14 mouse cellular contexts compared by ENCODE assay signal in the genomic region with DNA sequence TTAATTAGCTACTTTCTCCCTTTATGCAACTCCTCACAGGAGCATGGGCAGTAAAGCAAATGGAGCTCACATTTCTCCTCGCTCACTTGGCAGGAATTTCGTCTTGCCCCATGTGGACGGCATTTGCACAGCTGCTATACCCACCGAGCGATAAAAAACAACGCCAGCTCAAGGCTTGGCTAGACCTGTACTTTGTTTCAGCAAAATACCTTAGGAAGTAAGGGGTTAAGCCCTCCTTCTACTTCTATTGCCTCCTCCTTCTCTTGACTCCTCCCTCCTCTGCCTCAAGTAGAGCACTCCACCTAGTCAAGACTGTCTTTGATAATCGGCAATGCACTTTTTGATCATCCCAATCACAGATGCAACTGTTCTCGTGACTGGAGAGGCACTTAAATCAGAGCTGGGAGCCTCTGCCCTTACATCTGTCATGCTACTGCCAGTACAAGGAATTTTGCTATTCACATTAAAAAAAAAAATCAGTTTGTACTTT.
A peak's percentile ranks its signal among the peaks of the same experiment; 100 is the strongest.
DNase-seq lines count a peak whose midpoint lies in the region; ATAC-seq lines count a peak whose summit lies in the region.
"Had no signal": no experiment of that assay in that cellular context is flagged by ENCODE, and none has a peak within 500 bp of the region (broad histone marks: within the 10 kb centered on the region; RNA-seq: fewer than 3 reads in every experiment).

No protein-coding gene starts in this region.

- H3K27ac ChIP-seq in midbrain, embryonic 13.5 days = peak overlapping the region; percentile 30
- H3K27ac ChIP-seq in midbrain, embryonic 10.5 days (replicated peaks) = no peak overlapping the region; the same call in 1 of the 2 replicates
- no peak overlapping the region for H3K27ac ChIP-seq in hindbrain, embryonic 16.5 days (ENCODE audit: low read depth, low read length)
- H3K27ac ChIP-seq: limb, embryonic 12.5 days had no signal

- no peaks in the 10 kb centered on the region for H3K36me3 ChIP-seq in midbrain, embryonic 13.5 days
- no peaks in the 10 kb centered on the region for H3K36me3 ChIP-seq in midbrain, embryonic 10.5 days
- no peaks in the 10 kb centered on the region for H3K36me3 ChIP-seq in hindbrain, embryonic 16.5 days (ENCODE audit: control insufficient read depth, insufficient read depth, low read length)
- H3K36me3 ChIP-seq: limb, embryonic 12.5 days had no signal

- peaks cover 47% of the 10 kb centered on the region for H3K4me1 ChIP-seq in midbrain, embryonic 13.5 days (replicated peaks)
- H3K4me1 ChIP-seq in midbrain, embryonic 10.5 days = peaks cover 33% of the 10 kb centered on the region
- H3K4me1 ChIP-seq in hindbrain, embryonic 16.5 days (ENCODE audit: control insufficient read depth, insufficient read depth, low read depth, low read length) = peaks cover 18% of the 10 kb centered on the region

- H3K4me3 ChIP-seq in midbrain, embryonic 13.5 days (replicated peaks) = no peak overlapping the region
- no peak overlapping the region for H3K4me3 ChIP-seq in midbrain, embryonic 10.5 days
- no peak overlapping the region for H3K4me3 ChIP-seq in hindbrain, embryonic 16.5 days (ENCODE audit: low read length)
- H3K4me3 ChIP-seq: limb, embryonic 12.5 days had no signal

- 61% methylated on average over 8 of the region's 8 CpGs for WGBS in midbrain, embryonic 13.5 days
- 78% methylated on average over 8 of the region's 8 CpGs for WGBS in midbrain, embryonic 10.5 days
- WGBS in hindbrain, embryonic 16.5 days = 48% methylated on average over 8 of the region's 8 CpGs

- ATAC-seq in midbrain, embryonic 13.5 days = peak; percentile 62
- 0 out of 2 replicates have a peak, but pooled peaks have one; percentile 2 for ATAC-seq in hindbrain, embryonic 16.5 days

- H3K27me3 ChIP-seq in midbrain, embryonic 13.5 days = no peaks in the 10 kb centered on the region
- H3K27me3 ChIP-seq in midbrain, embryonic 10.5 days (ENCODE audit: low read depth, poor library complexity, severe bottlenecking) = no peaks in the 10 kb centered on the region; the same call in 1 of the 2 replicates
- no peaks in the 10 kb centered on the region for H3K27me3 ChIP-seq in hindbrain, embryonic 16.5 days (replicated peaks; ENCODE audit: control insufficient read depth, insufficient read depth, low read length)
- H3K27me3 ChIP-seq: limb, embryonic 12.5 days had no signal

- DNase-seq in heart, adult 11 months = peak; percentile 22
- DNase-seq in heart, adult 9 months (ENCODE audit: low spot score in 2 of 2) = no peak
- no peak for DNase-seq in midbrain, embryonic 10.5 days (ENCODE audit: low spot score)
- no peak for DNase-seq in testis, postnatal 14 days (ENCODE audit: low spot score)
- no peak for DNase-seq in left cerebral cortex, adult 8-10 months (ENCODE audit: low spot score in 2 of 2)
- DNase-seq in testis, postnatal 10 days (ENCODE audit: low spot score) = no peak
- DNase-seq: cerebellum, adult 2 months; heart, postnatal 36 days; kidney, adult 8-10 months; lung, postnatal 36 days; right cerebral cortex, adult 18-20 months had no signal

- no peaks in the 10 kb centered on the region for H3K9me3 ChIP-seq in midbrain, embryonic 13.5 days
- H3K9me3 ChIP-seq in midbrain, embryonic 10.5 days (replicated peaks) = 0 out of 2 replicates have a peak, but pooled peaks cover 4% of the 10 kb centered on the region
- peaks cover 3% of the 10 kb centered on the region; the same call in 1 of the 2 replicates for H3K9me3 ChIP-seq in hindbrain, embryonic 16.5 days (ENCODE audit: control insufficient read depth, low read length)
- H3K9me3 ChIP-seq: limb, embryonic 12.5 days had no signal

- H3K4me2 ChIP-seq in midbrain, embryonic 13.5 days (replicated peaks) = no peak overlapping the region
- H3K4me2 ChIP-seq in hindbrain, embryonic 16.5 days (ENCODE audit: low read length) = no peak overlapping the region
- H3K4me2 ChIP-seq: limb, embryonic 12.5 days had no signal

- no peak overlapping the region for H3K9ac ChIP-seq in midbrain, embryonic 13.5 days (replicated peaks)
- H3K9ac ChIP-seq in hindbrain, embryonic 16.5 days (ENCODE audit: low read depth, low read length) = no peak overlapping the region
- H3K9ac ChIP-seq: limb, embryonic 12.5 days had no signal
